Mouse (Mus musculus) embryo, embryonic 9.5 days (tissue): ENCODE results near the gene Gm20777.
"Not testable (repeated sequence)": the region's sequence is repeated elsewhere in the genome, so short reads cannot be mapped to it uniquely, and the experiment has no call there.

Experiments used
- DNase-seq: peaks from one replicate; pipeline ENCODE4 v3.0.0-alpha.2; 2017; ENCODE audit errors: extremely low spot score

The Gm20777 gene

DNA sequence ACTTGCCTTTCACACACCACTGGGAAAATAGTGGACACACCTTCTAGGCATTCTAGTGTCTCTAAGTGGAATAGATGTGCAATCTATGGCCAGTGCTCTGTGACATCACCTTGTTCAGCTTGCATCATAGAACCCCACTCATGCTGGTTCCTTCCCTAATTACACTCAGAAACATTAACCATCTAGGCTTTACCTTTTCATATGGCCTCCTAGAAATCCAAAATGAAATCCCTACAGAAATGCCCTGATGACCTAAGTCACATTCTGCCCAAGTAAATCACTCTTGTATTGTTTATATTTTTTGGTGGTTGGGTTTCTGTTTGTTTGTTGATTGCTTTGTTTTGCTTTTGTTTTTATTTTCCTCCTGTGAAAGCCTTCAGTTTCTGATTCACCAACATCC lies at the start of gene Gm20777:
Gene Gm20777 (minus strand): TSS at position 101 of the 400 bp plus-strand sequence.
- DNase-seq: not testable (repeated sequence)

DNA sequence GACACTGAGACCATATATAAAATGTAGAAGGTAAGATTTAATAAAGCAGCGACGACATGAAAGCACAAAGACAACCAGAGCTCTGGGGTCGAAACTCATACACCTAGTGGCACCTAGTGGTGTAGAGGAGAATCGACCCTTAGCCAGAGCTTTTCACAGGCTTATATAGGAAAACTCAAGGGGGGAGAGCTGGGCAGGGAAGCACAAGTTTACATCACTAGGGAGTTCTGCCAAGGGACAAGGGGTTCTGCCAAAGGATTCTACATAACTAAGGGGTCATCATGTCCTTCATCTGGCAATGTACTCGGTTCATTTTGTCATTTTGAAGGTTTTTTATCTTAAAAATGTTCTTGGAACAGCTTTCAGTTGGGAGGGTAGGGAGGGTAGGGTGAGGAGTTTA lies 42.7 kb downstream of the Gm20777 start:
- not testable (repeated sequence) for DNase-seq

DNA sequence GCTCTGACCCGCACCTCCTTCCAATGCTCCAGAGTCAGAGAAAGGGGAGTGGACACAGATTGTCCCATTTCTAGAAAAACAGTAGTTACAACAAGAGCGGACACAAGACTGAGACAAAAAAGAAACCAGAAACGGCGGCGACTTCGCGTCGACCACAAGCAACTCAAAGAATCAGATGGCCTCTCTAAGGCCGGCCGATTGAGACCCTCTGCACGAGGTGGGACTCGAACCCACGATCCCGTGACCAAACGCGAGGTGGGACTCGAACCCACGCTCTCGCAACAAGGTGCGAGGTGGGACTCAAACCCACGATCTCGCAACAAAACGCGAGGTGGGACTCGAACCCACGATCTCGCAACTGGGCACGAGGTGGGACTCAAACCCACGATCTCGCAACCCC lies 43.5 kb downstream of the Gm20777 start:
- DNase-seq: not testable (repeated sequence)

DNA sequence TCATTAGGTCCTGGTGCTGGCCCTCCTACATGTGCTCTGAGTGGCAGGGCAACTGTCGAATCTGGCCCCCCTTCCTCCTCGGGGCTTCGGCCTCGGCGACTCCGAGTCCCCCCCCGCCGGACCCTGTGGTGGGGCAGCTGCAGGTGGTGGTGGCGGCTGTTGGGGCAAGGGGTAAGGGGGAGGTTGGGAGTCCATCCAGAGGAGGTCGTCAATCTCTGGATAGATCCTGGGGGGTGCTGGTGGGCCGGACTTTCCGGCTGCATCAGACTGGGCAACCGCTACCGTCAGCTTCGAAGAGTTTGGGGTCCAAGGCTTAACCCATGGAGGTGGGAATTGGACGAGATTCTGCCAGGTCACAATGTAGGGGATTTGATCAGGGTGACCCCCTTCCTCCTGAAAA lies 44.0 kb downstream of the Gm20777 start:
- DNase-seq: not testable (repeated sequence)

DNA sequence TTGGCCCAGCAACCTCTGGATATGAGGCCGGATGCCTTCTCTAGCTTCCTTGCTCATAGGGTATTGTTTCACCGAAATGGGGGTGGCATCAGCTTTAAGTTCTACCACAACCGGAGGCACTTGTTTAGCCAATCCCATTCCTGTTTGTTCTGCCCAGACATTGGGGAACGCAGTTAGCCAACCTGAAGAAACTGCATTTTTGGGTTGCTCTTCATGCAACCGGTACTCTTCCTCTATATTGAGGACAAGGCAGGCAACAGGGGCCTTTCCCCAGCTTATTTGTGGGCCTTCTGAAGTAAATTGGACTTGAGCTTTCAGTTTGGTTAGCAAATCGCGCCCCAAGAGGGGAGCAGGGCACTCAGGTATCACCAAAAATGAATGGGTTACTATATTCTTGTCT lies 45.6 kb downstream of the Gm20777 start:
- not testable (repeated sequence) for DNase-seq
